Mouse (Mus musculus): ENCODE data around the gene Kcnk18.

Kcnk18 gene

DNA sequence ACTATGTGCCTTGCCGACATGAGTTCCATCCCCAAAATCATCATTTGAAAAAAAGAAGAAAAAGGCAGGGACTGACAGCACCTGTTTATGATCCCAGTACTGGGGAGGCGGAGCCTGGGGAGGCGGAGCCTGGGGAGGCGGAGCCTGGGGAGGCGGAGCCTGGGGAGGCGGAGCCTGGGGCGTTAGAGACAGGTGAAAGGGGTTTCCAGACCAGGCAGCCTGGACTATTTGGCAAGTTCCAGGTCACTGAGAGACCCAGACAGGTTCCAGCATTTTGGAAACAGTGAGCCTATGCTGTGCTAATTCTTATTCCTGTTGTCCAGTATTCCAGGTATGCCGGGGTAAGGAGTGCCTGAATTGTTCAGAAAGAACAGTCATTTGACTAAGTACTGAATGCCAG is at the start of gene Kcnk18:
Gene Kcnk18 (plus strand): TSS at position 224 of the 400 bp plus-strand sequence.
- no peak for DNase-seq

DNA sequence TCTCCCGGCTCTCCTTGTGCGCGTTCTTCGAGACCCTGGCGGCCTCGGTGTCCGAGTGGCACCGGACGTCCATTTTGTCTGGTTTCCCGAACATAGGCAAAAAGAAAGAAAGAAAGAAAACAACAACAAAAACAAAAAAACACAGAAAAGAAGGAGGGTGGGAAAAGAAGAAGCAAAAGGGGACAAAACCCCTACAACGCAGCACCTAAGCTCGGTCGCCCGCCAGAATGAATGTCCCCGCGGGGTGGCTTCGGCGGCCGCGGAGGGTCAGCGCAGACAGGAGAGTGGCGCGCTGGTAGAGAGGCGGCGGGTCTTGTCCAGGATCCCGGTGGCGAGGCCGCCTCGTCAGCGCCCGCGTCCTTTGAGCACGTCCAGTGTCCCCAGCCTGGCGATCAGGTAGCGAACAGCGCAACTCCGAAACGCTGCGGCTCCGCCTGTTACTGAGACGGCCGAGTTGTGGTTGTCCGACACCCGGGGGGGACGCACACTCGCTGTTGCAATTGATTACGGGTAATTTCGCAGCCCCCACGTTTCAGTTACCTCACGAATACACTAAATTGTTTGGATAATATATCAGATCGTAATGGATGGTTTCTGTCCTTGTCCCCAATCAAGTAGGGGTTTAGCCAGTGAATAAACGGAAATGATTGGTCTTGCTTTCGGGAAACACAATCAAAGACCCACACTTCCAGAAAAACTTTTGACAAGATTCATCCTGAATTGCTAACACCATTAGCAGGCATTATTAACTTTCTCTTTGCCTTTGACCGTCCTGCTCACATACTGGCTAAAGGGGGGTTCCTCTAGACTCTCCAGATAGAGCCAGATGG is 48.9 kb upstream of the Kcnk18 start, which contains the start of gene Vax1:
Gene Vax1 (minus strand): TSS at position 121 of the 830 bp plus-strand sequence.
- peak; percentile 39 for DNase-seq

DNA sequence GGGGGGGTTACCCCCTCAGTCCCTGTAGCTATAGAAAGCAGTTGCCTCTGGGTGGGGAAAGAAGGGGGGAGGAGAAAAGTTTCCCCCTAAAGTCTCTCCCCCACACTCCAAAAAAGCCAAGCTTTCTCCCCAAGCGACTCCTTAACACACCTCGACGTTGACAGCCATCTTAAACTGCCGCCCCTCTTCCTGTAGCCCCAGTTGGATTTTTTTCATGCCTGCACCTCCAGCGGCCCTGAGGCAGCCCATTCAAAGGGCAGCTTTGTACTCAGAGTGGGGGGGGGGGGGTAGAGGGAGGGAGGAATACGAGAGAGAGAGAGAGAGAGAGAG is 48.3 kb upstream of the Kcnk18 start:
- no peak for DNase-seq

DNA sequence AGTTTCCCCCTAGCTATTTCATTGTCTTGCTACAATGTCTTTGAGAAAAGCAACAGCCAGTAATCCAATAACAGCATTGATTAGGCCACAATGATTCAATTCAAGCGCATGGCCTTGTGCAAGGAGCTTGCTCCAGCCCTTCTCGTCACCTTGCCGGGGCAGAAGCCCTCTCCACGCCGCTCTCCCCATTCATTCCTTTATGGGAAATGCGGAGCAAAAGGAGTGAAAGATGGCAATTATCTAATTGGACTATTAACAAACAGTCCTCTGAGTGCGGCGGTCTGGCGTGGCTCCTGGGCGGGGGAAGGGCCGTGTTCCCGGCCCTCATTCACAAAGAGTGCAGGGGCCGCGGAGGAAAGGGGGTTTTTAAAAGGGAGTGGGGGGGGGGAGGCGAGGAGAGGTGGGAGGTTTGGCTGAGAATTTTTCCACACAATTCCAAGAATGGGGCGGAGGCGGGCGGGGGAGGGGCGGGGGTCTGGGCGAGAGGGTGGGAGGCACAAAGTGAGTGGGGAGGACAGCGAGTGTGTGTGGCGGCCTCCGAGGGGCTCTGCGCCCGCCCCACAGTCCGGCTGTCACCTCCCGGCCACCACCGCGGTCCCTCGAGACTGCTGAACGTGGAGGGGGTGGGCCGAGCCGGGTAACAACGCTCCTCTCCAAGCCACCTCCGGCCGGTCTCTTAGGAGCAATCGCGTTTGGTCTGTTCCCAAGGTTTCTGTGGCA is 47.7 kb upstream of the Kcnk18 start:
- DNase-seq = no peak

GRCm38 (mm10) chr19:59171871-59172245 is 47.2 kb upstream of the Kcnk18 start:
- no peak for DNase-seq

DNA sequence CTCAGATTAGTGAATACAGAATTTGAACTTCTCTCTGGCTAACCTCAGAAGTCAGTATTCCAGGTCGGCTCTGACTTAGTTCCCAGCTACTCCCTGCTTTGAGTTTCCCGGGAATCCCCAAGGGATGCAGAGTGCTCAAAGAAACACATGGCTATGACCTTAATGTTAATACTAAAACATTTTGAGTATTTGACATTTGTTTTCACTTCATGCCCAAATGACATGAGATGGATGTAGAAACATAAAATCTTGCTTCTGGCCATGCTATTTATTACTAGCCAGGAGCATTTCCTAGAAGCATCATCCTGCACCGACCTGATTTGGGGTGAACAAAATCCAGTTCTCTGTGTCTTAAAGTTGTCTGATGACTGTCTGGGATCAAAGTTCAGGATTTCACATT is 46.2 kb upstream of the Kcnk18 start:
- DNase-seq = no peak

DNA sequence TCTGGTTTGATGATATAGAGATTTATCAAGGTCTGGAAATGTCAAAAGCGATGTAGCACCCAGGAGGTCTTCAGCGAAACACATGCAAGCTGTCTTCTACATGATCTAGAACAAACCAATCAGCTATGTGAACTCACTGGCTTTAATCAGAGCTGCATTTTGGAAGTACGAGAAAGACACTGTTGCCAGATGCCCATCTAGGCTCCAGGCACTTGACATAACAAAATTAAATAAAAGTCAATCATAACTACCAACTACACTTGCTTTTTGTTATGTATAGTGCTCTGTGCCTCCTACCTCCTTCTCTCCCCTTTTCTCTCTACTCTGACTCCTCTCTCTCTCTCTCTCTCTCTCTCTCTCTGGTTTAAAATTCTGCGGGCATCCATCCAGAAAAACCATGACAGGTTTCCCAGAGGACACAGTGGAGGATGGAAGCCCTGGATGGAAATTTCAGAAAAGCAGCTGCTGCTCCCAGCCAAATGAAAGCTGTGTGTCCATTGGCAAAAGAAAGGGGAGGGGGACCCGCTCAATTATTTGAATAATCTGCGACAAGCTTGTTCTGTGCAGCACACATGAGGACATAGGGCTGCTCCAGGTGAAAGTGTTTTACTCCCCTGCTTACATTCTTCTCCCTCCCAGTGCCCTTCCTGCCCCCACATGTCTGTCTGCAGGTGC is 45.5 kb upstream of the Kcnk18 start:
- DNase-seq = no peak

DNA sequence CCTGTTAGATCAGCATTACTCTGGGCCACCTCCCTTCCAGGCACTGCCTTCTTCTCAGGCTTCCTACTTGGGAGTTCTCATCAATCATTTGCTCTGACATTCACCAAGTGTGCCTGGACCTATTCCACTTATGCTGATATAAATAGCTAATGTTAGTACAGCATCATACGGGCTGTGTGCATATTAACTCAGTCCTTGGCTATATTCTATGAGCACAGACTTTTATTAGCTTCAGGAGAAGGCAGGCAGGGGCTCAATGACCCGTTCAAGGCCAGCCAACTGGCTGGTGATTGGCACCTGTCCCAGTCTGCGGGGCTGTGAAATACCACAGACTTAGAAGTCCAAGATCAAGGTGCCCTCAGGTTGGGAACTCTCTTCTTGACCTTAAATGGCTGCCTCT is 35.0 kb upstream of the Kcnk18 start:
- DNase-seq = peak; percentile 83

GRCm38 (mm10) chr19:59188981-59189380 is 30.0 kb upstream of the Kcnk18 start:
- DNase-seq = no peak

DNA sequence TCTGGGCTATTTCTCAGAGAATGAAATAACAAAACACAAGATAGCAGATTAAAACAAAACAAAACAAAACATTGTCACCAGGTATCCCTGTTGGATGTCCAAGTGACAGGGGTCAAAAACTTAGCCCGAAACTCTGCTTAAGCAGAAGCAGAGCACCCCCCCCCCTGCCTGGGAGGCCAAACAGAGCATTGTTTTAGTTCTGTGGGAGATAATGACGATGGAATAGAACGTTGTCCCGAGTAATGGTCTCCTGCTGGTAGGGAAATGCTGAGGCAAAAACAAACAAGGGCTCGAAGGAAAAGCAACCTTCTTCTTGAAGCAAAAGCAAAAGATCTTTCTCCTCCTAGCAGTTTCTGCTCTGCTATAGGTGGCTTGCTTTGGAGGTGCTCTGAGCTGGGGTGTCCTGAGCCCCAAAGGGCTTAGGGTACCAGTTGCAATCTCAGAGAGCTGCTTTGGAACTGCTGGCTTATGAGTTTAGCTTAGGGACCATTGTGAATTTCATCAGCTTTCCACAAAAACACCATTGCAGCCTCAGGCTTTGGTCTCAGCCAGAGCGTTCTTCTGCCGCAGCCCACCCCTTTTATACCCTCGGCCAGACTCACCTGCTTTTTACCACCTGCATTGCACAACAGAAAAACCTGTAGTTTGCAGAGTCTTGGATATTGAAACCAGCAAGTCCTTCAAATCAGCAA is 28.4 kb upstream of the Kcnk18 start:
- DNase-seq = no peak

DNA sequence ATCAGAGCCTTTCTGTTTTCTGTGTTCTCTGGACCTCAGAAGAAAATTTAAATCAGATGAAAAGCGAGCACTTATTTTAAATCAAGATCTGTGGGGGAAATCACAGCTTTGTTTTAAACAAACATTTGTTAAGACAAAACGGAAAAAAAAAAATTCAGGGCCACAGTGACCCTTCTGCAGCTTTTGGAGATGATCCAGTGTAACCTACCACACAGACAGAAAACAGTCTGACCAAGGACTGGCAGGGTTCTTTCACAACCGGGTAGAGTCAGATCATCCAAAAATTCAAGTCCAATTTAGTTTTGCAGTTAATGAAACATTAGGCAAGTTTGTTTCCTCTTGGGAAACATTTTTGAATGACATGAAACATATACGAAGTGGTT is 27.9 kb upstream of the Kcnk18 start:
- no peak for DNase-seq

DNA sequence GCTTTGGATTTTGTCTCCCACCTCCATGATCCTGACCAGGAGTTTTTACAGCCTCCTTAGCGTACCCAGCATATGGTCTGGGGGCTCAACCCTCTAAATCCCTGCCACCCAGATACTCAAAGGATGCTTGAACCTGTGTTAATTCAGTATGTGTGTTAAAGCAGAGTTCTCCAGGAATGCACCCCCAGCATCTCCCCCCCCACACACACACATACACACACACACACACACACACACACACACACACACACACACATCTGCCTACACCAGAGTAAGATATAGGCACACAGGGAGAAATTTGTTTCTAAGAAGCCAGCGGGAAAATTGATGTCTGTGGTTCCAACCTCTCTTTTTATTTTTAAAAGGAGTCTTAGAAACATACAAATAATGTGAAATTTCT is 26.5 kb upstream of the Kcnk18 start:
- DNase-seq = no peak

GRCm38 (mm10) chr19:59193456-59193855 is 25.6 kb upstream of the Kcnk18 start:
- DNase-seq = no peak

GRCm38 (mm10) chr19:59193986-59194820 is 24.8 kb upstream of the Kcnk18 start:
- peak; percentile 34 for DNase-seq

GRCm38 (mm10) chr19:59195181-59195770 is 23.7 kb upstream of the Kcnk18 start:
- DNase-seq = no peak

- peak; percentile 60 for DNase-seq
Measured at GRCm38 (mm10) chr19:59196111-59196666, 22.8 kb upstream of the Kcnk18 start.

DNA sequence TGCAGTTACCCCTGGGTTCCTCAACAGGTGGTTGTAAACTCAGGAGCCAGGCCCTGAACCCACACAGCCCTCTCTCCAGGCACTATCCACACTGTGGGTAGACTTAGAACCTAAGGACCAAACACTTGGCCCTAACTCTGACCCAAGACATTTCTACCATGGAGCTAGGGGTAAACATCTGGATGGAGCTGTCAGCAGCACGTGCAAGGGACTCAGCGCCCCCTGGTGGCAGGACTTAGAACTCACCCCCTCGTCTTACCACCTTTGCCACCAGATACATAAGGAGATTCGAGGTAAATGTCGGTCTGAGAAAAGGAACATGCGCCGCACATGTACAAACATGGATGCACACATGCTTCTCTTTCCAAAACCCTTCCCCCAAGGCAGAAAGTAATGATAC is 20.9 kb upstream of the Kcnk18 start:
- DNase-seq = peak; percentile 73

DNA sequence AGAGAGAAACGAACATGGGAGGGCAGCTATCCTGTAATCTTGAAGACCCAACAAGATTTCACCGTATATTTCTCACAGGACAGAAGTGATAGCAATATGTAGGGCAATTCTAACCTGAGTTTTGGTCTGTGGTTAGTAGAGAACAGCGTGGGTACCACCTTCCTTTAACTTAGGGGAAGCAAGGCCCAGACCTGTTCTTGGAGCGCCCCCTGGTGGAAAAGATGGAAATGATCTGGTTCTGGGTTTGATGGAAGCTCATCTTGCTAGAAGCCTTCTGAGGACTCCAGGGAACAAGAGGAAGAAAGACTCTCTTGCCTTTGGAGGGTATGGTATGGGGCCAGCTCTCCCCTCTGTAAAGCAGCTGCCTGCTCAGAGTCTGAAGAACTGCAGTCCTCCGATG is 10.5 kb upstream of the Kcnk18 start:
- DNase-seq = peak; percentile 66

DNA sequence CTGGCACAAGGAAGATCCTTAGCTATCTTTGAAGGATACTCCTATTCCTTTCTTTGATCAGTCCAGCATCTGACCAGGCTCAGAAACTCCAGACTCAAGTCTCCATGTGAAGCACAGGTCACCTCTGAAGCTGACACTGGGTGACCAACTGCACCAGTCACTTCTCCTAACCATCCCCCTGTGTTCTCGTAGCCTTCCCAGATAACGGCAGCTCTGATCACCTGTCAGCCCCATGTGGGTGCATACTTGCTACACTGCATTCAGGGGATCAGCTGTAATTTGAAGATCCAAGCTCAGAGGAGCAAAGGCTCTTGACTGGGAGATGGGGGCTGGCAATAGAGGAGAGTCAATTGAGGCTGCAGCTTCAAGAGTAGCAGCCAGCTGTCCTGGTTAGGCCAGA is 10.0 kb upstream of the Kcnk18 start:
- DNase-seq = no peak

GRCm38 (mm10) chr19:59216891-59217290 is 2.1 kb upstream of the Kcnk18 start:
- no peak for DNase-seq

DNA sequence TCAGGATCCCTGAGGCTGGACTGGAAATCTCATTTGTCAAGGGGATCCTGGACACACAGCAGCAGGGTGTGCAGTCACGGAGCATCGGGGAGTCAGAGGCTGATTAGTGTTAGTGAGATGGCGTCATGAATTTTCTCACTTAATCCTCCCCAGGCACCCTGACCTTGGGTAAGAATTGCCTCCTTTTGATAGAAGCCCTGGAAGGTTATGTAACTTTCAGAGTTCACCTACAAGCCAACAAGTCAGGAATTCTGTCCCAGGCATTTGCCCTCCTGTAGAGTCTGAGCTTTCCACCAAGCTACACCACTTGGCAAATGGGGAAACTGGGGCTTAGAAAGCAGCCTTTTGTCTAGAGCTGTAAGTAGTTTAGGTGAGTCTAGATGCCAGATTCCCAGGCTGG is 2.1 kb downstream of the Kcnk18 start:
- DNase-seq = no peak

GRCm38 (mm10) chr19:59228376-59228775 is 9.4 kb downstream of the Kcnk18 start:
- DNase-seq = no peak
